Mouse (Mus musculus) common myeloid progenitor, adult 5-6 weeks (primary cell): ENCODE measurements around the gene Sstr3. TPM values are rescaled to one million over a fixed set of nuclear protein-coding genes. Genes with fewer than 3 reads are reported as not detected.
A peak's percentile ranks its signal among the peaks of the same experiment; 100 is the strongest.

Experiments
- ATAC-seq: replicated peaks from 2 replicates; pipeline ENCODE4 v1.8.0; 2016; ENCODE audit warnings: low read depth, mild to moderate bottlenecking, moderate TSS enrichment, inconsistent platforms; ENCODE audit not compliant: poor library complexity, severe bottlenecking
- total RNA-seq: library from RNA; stranded (forward); fragments of 200-1000, 187-1606 nt; gene quantifications from 2 replicates; pipeline ENCODE4 v1.2.3, GENCODE M21; 2017

The Sstr3 gene
- total RNA-seq, 1 experiment from 2014 or later = not detected

GRCm38 (mm10) chr15:78532566-78533345, 11.7 kb downstream of the Sstr3 start:
- ATAC-seq = no peak

DNA sequence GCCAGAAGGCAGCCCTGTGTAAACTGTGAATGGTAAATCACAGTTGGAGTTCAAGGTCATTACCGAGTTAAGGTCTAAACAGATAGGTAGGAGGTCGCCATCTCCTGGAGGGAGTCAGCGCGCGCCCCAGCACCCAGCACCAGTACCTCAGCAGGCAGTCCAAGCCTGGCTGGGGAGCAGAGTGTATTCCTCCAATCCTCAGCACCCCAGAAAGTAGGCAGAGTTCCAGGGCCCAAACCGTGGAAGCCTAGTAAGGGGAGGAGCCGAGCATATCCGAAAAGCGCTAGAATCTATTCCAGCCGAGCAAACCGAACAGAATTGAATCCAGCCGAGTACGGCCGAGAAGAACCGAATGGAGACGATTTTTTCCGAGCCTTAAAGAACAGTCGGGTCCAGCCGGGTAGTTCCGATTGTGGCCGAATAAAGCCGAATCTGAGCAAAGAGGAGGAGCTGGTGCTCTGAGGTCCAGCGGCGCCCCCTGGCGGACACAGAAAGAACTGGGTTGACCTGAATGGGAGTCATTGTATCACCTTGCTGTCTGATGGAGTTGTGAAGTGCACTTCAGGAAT, 12.5 kb downstream of the Sstr3 start:
- ATAC-seq = peak; percentile 84

GRCm38 (mm10) chr15:78531451-78531720, 13.1 kb downstream of the Sstr3 start:
- no peak for ATAC-seq

GRCm38 (mm10) chr15:78530671-78531450, 13.6 kb downstream of the Sstr3 start, which contains the start of gene C1qtnf6:
Gene C1qtnf6, minus strand, starts transcription at chr15:78531416.
- no peak for ATAC-seq

GRCm38 (mm10) chr15:78530141-78530540, 14.3 kb downstream of the Sstr3 start:
- no peak for ATAC-seq

DNA sequence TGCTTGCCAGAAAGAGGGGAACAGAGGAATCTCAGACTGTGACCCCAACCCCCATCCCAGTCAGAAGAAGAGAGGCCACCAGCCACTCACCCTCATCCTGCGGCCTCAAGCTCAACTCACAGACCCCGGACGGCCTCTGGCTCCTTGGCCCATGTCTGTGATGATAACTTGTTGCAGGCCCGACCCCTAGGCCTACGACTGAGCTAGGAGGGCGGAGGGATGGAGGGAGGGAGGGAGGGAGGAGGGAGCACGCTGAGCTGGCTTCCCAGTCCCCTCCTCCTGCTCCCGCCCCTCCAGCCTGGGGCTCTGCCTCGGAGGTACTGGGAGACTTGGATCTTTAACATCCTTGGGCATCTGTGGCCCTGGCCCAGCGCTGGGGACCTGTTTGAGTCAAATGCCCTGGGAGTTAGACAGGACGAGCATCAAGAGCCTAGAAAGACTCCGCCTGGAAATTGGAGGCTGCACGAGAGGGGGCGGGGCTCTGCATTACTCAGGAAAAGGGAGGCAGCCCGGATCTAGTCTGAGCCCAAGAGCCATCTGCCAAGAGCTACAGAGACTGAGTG, 15.0 kb downstream of the Sstr3 start:
- no peak for ATAC-seq

DNA sequence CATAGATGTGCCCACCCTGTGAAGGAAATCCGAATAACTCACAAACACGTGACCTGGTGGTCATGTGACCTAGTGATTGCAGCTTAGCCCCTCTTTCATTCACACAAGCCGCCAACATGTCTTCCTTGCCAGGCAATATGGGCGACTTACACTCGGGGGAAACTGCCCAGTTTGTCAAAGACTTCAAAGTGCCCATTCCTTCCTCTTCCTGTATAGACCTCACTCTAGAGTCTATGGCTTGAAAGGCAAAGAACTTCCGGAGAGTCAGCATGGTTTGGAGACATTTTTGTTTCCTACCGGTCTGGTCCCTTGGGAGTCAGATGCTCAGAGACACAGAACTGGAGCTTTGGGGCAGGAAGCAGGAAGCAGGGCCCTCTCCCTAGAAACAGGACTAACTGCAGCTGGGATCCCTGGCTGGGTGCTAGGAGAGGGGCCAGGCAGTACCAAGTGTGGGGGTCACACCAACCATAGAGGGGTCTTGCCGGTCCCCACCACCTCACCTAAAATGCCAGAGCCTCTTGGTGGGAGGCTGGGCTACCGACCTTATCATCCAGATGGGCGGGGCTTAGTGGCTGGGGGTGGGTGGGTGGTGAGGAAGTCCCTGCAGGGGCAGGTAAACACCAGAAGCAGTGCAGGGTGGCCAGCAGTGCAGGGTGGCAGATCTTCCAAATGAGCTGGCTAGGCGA, 15.6 kb downstream of the Sstr3 start:
- no peak for ATAC-seq

GRCm38 (mm10) chr15:78527973-78528372, 16.5 kb downstream of the Sstr3 start:
- no peak; the same call in 1 of the 2 replicates for ATAC-seq

GRCm38 (mm10) chr15:78524163-78524562, 20.3 kb downstream of the Sstr3 start:
- ATAC-seq = no peak

DNA sequence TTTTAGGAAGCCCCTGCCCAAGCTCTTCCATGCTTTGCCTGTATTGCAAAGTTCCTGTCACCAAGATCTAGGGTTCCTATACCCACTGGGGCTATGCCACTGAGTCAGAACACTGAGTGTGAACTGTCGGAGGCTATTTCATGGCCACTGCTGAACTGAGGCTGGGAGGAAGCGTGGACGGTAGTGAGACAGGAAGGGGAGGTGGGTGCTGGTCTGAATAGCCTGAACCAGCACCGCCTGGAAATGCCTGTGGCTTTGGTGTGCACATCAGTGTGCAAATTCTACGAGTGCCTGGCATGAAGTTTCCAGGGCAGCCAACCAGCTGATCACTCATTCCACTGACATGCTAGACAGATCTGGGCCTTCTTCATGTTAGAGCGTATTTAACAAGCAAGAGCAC, 22.6 kb downstream of the Sstr3 start:
- no peak for ATAC-seq

- ATAC-seq = no peak
Observed at GRCm38 (mm10) chr15:78521331-78521730, 23.2 kb downstream of the Sstr3 start.

GRCm38 (mm10) chr15:78520112-78520715, 24.3 kb downstream of the Sstr3 start:
- peak; percentile 51 for ATAC-seq

GRCm38 (mm10) chr15:78518221-78518620, 26.3 kb downstream of the Sstr3 start:
- no peak for ATAC-seq

- ATAC-seq = peak; percentile 36; the same call in 1 of the 2 replicates
Observed at GRCm38 (mm10) chr15:78515759-78516158, 28.7 kb downstream of the Sstr3 start.

GRCm38 (mm10) chr15:78514393-78515146, 29.9 kb downstream of the Sstr3 start:
- peak; percentile 40 for ATAC-seq

- ATAC-seq = no peak
Observed at GRCm38 (mm10) chr15:78513019-78513418, 31.5 kb downstream of the Sstr3 start.

DNA sequence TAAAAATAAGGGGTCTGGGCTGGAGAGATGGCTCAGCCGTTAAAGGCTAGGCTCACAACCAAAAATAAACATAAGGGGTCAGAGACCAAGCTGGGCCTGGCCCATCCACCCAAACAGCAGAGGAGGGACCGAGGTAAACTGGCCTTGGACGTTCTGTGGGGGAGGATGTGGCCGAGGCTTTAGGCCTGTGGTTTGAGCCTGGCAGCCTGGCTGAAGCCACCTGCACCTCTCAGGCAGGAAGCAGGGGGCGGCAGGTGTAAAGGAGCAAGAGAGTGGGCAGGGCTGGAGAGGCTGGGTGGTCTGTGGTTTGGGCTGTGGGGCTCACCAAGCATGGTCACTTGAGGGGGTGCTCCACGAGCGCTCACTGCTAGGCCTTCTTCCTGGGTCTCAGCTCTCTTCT, 32.5 kb downstream of the Sstr3 start:
- ATAC-seq = no peak

GRCm38 (mm10) chr15:78510736-78511135, 33.7 kb downstream of the Sstr3 start:
- 0 out of 2 replicates have a peak, but pooled peaks have one; percentile 17 for ATAC-seq

GRCm38 (mm10) chr15:78510121-78510576, 34.3 kb downstream of the Sstr3 start:
- peak; percentile 27 for ATAC-seq
